Mouse (Mus musculus) cerebellum, postnatal 25 days (tissue): ENCODE data around the gene Gm21188.
A peak's percentile ranks its signal among the peaks of the same experiment; 100 is the strongest.
"Not testable (repeated sequence)": the region's sequence is repeated elsewhere in the genome, so short reads cannot be mapped to it uniquely, and the experiment has no call there.

Source experiments
- DNase-seq, 2 experiments: peaks; one replicate each; pipeline ENCODE4 v3.0.0; 2021; ENCODE audit warnings: mixed read lengths in 2 of 2

The Gm21188 gene

DNA sequence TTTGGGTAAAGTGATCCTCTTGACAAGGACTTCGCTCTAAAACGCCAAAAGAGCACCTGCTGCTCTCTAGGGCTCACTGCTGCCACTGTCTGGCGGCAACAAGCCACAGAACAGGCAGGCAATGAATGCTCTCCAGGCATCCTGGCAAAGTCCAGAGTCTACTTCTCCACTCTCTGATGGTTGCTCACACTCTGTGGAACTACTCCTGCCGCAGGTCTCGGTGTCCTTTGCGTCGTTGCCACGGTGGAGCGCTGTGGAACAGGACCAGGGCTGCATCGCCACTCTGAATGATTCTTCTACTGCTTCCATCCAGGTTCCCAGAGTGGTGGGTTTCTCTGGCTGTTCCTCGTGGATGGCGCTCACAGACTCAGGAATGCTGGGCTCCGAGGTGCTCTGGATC lies 25.6 kb downstream of the Gm21188 start:
- DNase-seq: peak in 1 of 2 experiments; percentile 5

DNA sequence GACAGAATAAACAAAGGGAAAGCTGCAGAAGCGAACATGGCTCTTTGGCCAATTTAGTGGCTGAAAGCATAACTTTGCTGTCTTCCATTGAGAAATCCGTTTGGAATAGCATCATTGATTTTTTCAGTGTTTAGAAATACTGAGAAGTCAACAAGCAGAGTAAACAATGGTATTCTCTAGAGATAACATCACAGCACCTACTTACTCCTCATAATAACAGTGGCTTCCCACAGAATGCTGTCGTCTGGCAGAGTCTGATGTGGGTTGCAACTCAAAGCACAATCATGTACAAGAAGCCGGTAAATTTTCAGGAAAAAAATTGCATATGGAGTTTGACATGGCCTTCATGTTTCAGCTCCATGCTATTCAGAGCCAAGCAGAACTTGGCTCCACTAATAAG lies 26.4 kb downstream of the Gm21188 start:
- peak; percentile 9 to 26 for DNase-seq

DNA sequence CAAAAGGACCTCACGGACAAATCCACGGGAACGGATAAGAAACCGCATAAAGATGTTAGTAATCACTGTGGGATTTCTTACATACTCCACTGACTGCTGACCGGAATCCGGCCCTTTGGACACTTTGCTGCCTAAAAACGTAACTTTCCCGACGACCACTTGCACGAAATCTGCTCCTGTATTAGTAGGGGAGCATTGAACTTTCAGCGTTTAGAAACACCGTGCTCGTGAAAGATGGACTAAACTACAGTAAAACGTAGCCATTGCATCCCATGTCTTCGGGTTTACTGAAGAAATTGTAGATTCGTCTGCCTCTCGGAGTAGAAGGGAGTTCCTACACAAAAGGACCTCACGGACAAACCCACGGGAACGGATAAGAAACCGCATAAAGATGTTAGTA lies 27.0 kb downstream of the Gm21188 start:
- DNase-seq: not testable (repeated sequence)

DNA sequence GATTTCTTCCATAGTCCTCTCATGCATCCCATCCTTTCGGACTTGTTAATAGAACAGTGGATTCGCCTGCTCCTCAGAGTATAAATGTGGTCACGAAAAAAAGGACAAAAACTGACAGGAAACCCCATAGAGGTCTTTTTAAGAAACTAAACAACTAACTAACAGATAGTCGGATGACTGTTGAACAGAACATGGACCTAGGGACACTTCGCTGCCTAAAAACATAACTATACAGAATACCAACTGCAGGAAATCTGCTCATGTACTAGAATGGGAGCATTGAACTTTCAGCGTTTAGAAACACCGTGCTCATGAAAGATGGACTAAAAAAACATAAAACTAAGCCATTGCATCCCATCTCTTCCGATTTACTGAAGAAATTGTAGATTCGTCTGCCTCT lies 27.4 kb downstream of the Gm21188 start:
- not testable (repeated sequence) for DNase-seq

DNA sequence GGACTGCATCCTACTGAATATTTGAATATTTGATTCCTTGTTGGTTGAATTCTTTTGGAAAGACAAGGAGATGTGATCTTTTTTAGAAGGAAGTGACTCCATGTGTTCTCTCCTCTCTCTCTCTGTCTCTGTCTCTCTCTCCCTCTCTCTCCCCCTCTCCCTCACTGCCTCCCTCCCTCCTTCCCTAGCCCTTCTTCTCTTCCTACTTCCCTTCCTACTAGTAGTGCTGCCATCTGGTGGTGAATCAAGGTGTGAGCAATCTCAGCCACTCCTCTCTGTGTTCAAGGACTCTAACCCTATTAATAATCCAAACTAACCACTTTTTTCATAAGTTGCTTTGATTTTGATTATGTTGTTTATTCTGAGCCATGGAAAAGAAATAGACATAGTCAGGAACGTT lies 30.5 kb downstream of the Gm21188 start:
- peak in 1 of 2 experiments; percentile 8 for DNase-seq

DNA sequence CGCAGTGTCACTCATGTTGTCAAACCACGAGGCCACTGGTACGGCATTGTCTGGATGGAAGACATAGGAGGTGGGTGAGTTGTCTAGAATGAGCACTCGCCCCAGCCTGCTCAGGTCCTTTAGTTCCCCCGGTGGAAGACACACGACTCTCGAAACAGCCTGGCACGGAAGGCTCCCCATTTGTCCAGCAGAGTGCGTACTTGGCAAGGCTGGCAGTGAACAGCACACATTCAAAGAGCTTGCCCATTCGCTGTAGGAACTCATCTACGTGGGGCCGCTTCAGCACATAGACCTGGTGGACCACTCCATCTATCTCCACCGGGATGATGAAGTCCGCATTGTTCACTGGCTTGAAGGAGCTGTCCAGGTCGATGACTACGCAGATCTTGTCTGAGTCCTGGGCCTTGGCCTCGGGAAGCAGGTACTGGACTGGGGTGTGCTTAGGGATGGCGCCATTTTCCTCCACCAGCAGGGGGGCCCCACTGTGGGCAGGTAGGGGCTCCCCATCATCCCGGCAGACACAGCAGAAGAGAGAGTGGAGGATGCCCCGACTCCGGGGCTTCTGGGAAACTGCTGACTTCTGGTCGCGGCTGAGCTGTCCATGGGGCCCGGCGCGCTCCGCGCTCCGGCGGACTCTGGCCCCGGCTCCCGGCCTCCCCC lies 36.5 kb downstream of the Gm21188 start:
- DNase-seq: not testable (repeated sequence)

DNA sequence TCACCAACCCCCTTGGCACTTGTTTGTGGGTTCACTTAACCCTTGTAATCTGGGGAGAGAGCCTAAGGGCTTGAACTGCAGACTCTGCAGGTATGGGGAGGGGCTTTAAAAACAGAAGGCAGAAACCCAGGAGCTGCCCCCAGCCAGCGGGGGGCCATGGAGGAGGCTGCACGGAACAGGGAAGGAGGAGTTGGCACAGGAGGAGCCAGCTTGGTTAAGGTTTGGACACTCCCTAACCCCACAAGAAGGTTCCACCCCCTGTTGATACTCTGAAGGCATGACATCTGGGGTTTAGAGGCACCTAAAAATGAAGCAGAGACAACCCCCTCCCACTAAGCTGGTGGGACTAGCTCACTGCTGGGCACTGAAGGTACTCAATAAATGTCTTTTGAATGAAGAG lies 38.0 kb downstream of the Gm21188 start:
- DNase-seq: not testable (repeated sequence)

DNA sequence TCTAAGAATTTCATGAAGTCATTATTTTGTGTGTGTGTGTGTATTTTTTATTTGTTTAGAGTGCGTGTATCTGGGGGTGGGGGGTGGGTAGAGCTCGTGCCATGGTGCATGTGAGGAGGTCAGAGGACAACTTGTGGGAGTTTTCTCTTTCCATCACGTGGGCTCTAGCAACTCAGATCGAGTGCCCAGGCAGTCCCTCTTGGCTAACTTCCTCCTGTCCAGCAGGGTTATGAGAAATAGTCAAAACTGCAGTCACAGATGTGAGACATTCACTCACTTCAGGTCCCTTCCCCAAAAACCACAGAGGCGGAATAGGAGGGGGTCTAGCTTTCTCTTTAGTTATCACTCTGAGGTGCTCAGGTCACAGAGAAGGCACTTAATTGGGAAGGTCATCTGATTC lies 38.5 kb downstream of the Gm21188 start:
- DNase-seq: not testable (repeated sequence)

DNA sequence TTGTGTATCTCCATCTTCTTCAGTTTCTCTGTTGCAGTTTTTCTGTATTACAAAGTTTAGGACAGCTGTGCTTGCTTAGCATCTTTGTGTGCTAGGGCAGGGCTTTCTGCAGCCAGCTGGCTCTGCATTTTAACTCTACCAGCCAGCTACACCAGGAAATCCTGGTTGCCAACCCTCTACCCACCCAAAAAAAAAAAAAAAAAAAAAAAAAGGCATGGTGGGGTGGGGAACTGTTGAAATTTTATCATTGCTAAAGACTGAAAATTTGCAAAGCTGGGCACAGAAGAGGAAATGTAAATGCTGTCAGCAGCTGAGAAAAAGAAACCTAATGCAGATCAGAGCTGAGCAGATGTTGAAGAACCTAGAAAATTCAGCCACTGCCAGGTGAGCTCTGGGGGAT lies 41.9 kb downstream of the Gm21188 start:
- not testable (repeated sequence) for DNase-seq

DNA sequence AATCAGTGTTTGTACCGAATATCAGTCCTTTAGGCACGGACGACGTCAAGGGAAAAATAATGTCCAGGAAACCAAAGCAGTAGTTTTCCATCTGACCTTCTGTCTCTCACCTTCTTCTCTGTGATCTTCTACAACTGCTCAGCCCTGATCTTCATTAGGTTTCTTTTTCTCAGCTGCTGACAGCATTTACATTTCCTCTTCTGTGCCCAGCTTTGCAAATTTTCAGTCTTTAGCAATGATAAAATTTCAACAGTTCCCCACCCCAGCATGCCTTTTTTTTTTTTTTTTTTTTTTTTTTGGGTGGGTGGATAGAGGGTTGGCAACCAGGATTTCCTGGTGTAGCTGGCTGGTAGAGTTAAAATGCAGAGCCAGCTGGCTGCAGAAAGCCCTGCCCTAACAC lies 52.8 kb downstream of the Gm21188 start:
- DNase-seq: not testable (repeated sequence)

DNA sequence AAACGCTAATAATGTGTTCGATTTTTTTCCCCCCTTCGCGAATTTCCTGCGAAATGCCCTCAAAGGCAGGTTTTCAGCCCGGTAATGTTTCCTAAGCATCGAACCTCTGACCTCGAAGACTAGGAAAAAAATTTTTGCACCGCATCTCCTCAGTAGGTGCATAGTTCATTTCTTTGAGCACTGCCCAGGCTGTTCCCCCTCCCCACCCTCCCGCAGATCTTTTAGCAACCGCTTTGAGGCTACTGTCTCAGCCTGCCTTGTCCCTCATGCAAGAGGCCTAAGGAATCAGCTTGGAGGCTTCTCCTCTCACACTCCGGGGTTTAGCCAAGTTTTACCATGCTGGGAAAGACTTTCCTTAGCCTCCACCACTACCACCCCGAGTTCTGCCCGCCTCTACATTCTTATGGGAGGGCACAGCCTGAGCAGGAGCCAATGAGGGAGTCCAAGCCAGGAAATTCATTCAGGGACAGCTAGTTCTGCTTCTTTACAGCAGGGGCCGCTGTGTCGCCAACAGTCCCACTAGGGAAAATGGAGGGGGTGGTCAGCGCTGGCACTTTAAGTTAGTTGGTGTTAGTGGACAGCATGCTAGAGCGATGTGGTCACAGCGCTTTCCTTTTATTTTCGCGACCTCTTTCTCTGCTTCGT lies 53.4 kb downstream of the Gm21188 start:
- not testable (repeated sequence) for DNase-seq

DNA sequence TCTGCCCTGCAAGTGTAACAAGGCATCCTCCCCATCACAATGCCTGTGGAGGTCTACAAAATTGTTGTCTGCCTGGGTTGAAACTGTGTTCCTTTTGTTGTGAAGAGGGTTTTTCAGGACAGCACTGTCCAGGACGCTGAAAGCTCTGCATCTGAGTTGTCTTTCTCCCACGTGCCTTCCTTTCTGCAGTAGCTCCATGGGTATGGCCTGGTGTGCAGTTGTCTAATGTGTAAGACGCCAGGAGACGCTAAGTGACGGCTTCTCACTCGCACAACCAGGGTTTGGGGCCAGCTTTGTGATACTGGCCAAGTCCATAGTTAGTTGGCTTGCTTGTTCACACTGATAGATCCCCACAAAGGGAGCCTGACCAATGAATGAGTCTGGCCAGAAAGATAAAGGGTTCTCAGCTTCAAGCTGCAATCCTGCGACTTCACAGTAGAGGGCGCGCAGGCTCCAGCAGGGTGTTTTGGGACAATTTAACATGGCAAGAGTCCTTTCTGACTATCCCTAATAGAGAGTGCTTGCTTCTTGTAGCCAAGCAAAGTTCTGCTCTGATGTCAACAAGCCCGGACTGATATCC lies 60.0 kb downstream of the Gm21188 start:
- not testable (repeated sequence) for DNase-seq

DNA sequence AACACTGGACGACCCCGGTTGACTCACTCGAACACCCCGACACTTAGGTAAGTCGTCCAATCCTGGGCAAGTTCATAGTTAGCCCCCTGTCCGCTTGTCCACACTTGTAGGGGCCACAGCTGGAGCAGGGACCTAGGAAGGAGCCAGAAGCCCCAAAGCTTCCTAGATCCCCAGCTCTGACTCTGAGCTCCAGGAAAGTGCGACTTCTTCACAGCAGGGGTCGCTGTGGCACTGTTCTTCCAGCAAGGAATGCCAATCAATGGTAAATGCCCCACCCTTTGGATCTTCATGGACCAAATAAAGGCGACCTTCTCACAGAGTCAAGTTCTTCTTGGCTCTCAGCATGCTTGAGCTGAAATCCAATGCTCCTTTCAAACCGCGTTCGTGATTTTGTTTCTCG lies 60.7 kb downstream of the Gm21188 start:
- DNase-seq: not testable (repeated sequence)
